Comparison of ENCODE assay signal across 9 mouse cellular contexts in the genomic region with DNA sequence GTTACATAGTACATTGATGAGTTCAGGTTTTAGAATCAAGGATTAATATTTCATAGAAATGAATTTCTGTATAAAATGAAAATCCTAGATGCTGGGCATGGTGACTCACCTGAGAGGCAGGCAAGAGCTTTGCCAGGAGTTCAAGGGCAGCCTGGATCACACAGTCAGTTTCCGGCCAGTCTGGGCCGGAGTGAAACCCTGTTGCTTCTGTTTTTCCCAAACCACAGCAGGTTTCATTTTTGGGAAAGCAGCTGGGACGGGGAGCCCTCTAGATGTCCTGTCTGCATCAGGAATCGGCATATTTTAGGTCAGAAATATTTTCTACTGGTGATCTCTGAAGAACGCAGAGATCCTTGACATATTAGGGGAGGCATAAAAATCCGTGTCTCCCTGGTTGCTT. TPM values are rescaled to one million over a fixed set of nuclear protein-coding genes. Genes with fewer than 3 reads are reported as not detected.
A peak's percentile ranks its signal among the peaks of the same experiment; 100 is the strongest.
DNase-seq lines count a peak whose midpoint lies in the region; ATAC-seq and TF ChIP-seq lines count a peak whose summit lies in the region.
"Had no signal": no experiment of that assay in that cellular context is flagged by ENCODE, and none has a peak within 500 bp of the region (broad histone marks: within the 10 kb centered on the region; RNA-seq: fewer than 3 reads in every experiment).

No protein-coding gene starts in this region.

- H3K36me3 ChIP-seq in heart, embryonic 15.5 days, result no peaks in the 10 kb centered on the region
- H3K36me3 ChIP-seq in midbrain, embryonic 15.5 days (replicated peaks), result no peaks in the 10 kb centered on the region

- 0 out of 2 replicates have a peak overlapping the region, but pooled peaks have one; percentile 48 for H3K9ac ChIP-seq in heart, embryonic 15.5 days
- no peak overlapping the region for H3K9ac ChIP-seq in midbrain, embryonic 15.5 days

- peak overlapping the region; percentile 50 for H3K4me2 ChIP-seq in heart, embryonic 15.5 days
- H3K4me2 ChIP-seq in midbrain, embryonic 15.5 days, result no peak overlapping the region

- no peaks in the 10 kb centered on the region for H3K27me3 ChIP-seq in heart, embryonic 15.5 days
- no peaks in the 10 kb centered on the region for H3K27me3 ChIP-seq in midbrain, embryonic 15.5 days (replicated peaks)
- H3K27me3 ChIP-seq: Patski had no signal

- TF ChIP-seq CTCF in layer of hippocampus, adult 2 months (conservative IDR thresholded peaks at IDR 0.05), result no peak

- peak overlapping the region; percentile 86 for H3K27ac ChIP-seq in layer of hippocampus, adult 2 months
- peak overlapping the region; percentile 67 for H3K27ac ChIP-seq in brown adipose tissue, adult 24 weeks (replicated peaks; ENCODE audit: low read depth, low read length)
- peak overlapping the region; percentile 83 for H3K27ac ChIP-seq in heart, embryonic 15.5 days
- H3K27ac ChIP-seq in midbrain, embryonic 15.5 days, result peak overlapping the region; percentile 48; the same call in 1 of the 2 replicates

- 61% methylated on average over 6 of the region's 6 CpGs for WGBS in heart, embryonic 15.5 days
- WGBS in midbrain, embryonic 15.5 days, result 55% methylated on average over 6 of the region's 6 CpGs

- H3K9me3 ChIP-seq in heart, embryonic 15.5 days (replicated peaks), result no peaks in the 10 kb centered on the region
- no peaks in the 10 kb centered on the region for H3K9me3 ChIP-seq in midbrain, embryonic 15.5 days

- H3K4me3 ChIP-seq in layer of hippocampus, adult 2 months, result peak overlapping the region; percentile 39
- peak overlapping the region; percentile 51; the same call in 1 of the 2 replicates for H3K4me3 ChIP-seq in brown adipose tissue, adult 24 weeks (ENCODE audit: insufficient read depth, low read depth, low read length)
- no peak overlapping the region for H3K4me3 ChIP-seq in heart, embryonic 15.5 days
- H3K4me3 ChIP-seq in midbrain, embryonic 15.5 days, result no peak overlapping the region

- no peak for ATAC-seq in heart, embryonic 15.5 days (replicated peaks; ENCODE audit: insufficient number of reproducible peaks, insufficient read depth, low FRiP score, low read depth)
- ATAC-seq in midbrain, embryonic 15.5 days (replicated peaks), result no peak

- DNase-seq in layer of hippocampus, adult 2 months (ENCODE audit: low spot score in 2 of 2), result no peak
- no peak for DNase-seq in layer of hippocampus, postnatal 14 days (ENCODE audit: low spot score in 2 of 2)
- no peak for DNase-seq in urinary bladder, postnatal 14 days (ENCODE audit: low spot score)
- no peak for DNase-seq in cerebellum, adult 9-11 months
- DNase-seq in thymus, postnatal 0 days (ENCODE audit: low spot score), result no peak

- peaks cover 25% of the 10 kb centered on the region for H3K4me1 ChIP-seq in brown adipose tissue, adult 24 weeks (ENCODE audit: control insufficient read depth, insufficient read depth, insufficient read length, low read length)
- peaks cover 84% of the 10 kb centered on the region for H3K4me1 ChIP-seq in heart, embryonic 15.5 days (replicated peaks)
- H3K4me1 ChIP-seq in midbrain, embryonic 15.5 days, result peaks cover 17% of the 10 kb centered on the region

RNA-seq across cellular contexts. Expression of a gene that starts 29.0 kb away (rescaled TPM):
- 10 to 100 TPM; 22.2 to 25.5 TPM for total RNA-seq in layer of hippocampus, adult 2 months (2021)
- total RNA-seq in layer of hippocampus, postnatal 14 days (2021), result 10 to 100 TPM; 27.4 to 31.3 TPM
- 7.2 and 8.1 TPM in 2 replicates for polyA plus RNA-seq in brown adipose tissue, adult 24 weeks (2012; ENCODE audit: insufficient read depth, insufficient read length, missing spikeins)
- polyA plus RNA-seq in heart, embryonic 15.5 days (2015; fragmentation: Nextera tagmentation; extraction: Ambion mirVana), result 11.5 and 15.7 TPM in 2 replicates
- polyA plus RNA-seq in midbrain, embryonic 15.5 days (2015; fragmentation: Nextera tagmentation; extraction: Ambion mirVana), result 9.0 and 10.4 TPM in 2 replicates
- 9.9 and 11.3 TPM in 2 replicates for polyA plus RNA-seq in thymus, postnatal 0 days (2015; fragmentation: Nextera tagmentation; extraction: Ambion mirVana)

Comparison
In these comparisons a context has a peak if more than half of its experiments do, and no peak if none do; other contexts are left out.
1. H3K4me3 ChIP-seq: peak in layer of hippocampus, adult 2 months (single experiment) and brown adipose tissue, adult 24 weeks (single experiment); none in heart, embryonic 15.5 days (single experiment) and midbrain, embryonic 15.5 days (single experiment).
2. Peak in every context shown above with its lines, with median percentiles within 50 percentile points of each other: H3K27ac ChIP-seq.